Mouse (Mus musculus) megakaryocyte, embryonic 14.5 days (primary cell): ENCODE measurements around the gene Fbxo31. TPM values are rescaled to one million over a fixed set of nuclear protein-coding genes. Genes with fewer than 3 reads are reported as not detected.
A peak's percentile ranks its signal among the peaks of the same experiment; 100 is the strongest.

Experiments
- H3K27me3 ChIP-seq: replicated peaks from 2 replicates; pipeline ENCODE3; 2012; ENCODE audit warnings: inconsistent platforms
- H3K36me3 ChIP-seq: replicated peaks from 2 replicates; pipeline ENCODE3; 2012; ENCODE audit warnings: low read length, inconsistent platforms, mixed read lengths
- H3K4me1 ChIP-seq: 2 replicates; pipeline ENCODE4 v1.6.1; 2012; ENCODE audit warnings: inconsistent platforms
- H3K4me3 ChIP-seq: replicated peaks from 2 replicates; pipeline ENCODE3; 2012; ENCODE audit warnings: moderate library complexity, mild to moderate bottlenecking, inconsistent platforms
- H3K9me3 ChIP-seq: 2 replicates; pipeline ENCODE4 v1.6.1; 2012; ENCODE audit warnings: inconsistent platforms
- FLI1 ChIP-seq: IDR thresholded peaks from 2 replicates; pipeline ENCODE4 v1.6.1; 2012; ENCODE audit warnings: low read length, inconsistent platforms, mixed read lengths
- GATA1 ChIP-seq: IDR thresholded peaks from 3 replicates; pipeline ENCODE4 v1.6.1; 2012; ENCODE audit warnings: mixed read lengths, low read length, inconsistent platforms, borderline replicate concordance
- polyA plus RNA-seq: library from polyadenylated mRNA; stranded (reverse); fragments of >175 nt; gene quantifications from 2 replicates; pipeline ENCODE4 v1.2.3, GENCODE M21; 2012; ENCODE audit warnings: low replicate concordance; ENCODE audit not compliant: insufficient read depth

Fbxo31 gene
- polyA plus RNA-seq, 1 experiment: 31.2 TPM

- H3K9me3 ChIP-seq: no peaks in the 10 kb centered on the region
- peaks cover 39% of the 10 kb centered on the region for H3K36me3 ChIP-seq
- H3K4me3 ChIP-seq: peak within 1 kb of the TSS; percentile 98
- TF ChIP-seq GATA1 (no peak), FLI1 (no peak)
- H3K4me1 ChIP-seq: peaks cover 54% of the 10 kb centered on the region
- no peaks in the 10 kb centered on the region for H3K27me3 ChIP-seq
These were observed 11.9 kb upstream of the Fbxo31 start, which contains the start of gene Map1lc3b for GRCm38 (mm10) chr8:121590203-121591177. TSS of gene Map1lc3b (plus strand) at chr8:121590361.

GRCm38 (mm10) chr8:121589205-121589726 lies 10.7 kb upstream of the Fbxo31 start:
- no peak for TF ChIP-seq FLI1
- TF ChIP-seq GATA1: no peak
- Histone ChIP-seq H3K36me3 (peaks cover 28% of the 10 kb centered on the region), H3K9me3 (no peaks in the 10 kb centered on the region), H3K4me3 (peak overlapping the region; percentile 98), H3K27me3 (no peaks in the 10 kb centered on the region), H3K4me1 (peaks cover 56% of the 10 kb centered on the region)

GRCm38 (mm10) chr8:121588750-121589149 lies 10.1 kb upstream of the Fbxo31 start:
- H3K4me1 ChIP-seq: peaks cover 56% of the 10 kb centered on the region
- peaks cover 22% of the 10 kb centered on the region for H3K36me3 ChIP-seq
- TF ChIP-seq GATA1: no peak
- no peak for TF ChIP-seq FLI1
- H3K9me3 ChIP-seq: no peaks in the 10 kb centered on the region
- H3K4me3 ChIP-seq: peak overlapping the region; percentile 34
- H3K27me3 ChIP-seq: no peaks in the 10 kb centered on the region

- no peaks in the 10 kb centered on the region for H3K9me3 ChIP-seq
- H3K4me3 ChIP-seq: peak overlapping the region; percentile 96
- TF ChIP-seq FLI1 (peak; percentile 34; the same call in 1 of the 2 replicates), GATA1 (no peak)
- peaks cover 39% of the 10 kb centered on the region for H3K4me1 ChIP-seq
- H3K27me3 ChIP-seq: no peaks in the 10 kb centered on the region
- H3K36me3 ChIP-seq: no peaks in the 10 kb centered on the region
These were observed 6.7 kb upstream of the Fbxo31 start for GRCm38 (mm10) chr8:121585159-121585825.

GRCm38 (mm10) chr8:121584730-121585129 lies 6.1 kb upstream of the Fbxo31 start:
- Histone ChIP-seq H3K4me3 (peak overlapping the region; percentile 86), H3K27me3 (no peaks in the 10 kb centered on the region), H3K4me1 (peaks cover 39% of the 10 kb centered on the region), H3K9me3 (no peaks in the 10 kb centered on the region), H3K36me3 (no peaks in the 10 kb centered on the region)
- TF ChIP-seq FLI1: no peak
- no peak for TF ChIP-seq GATA1

GRCm38 (mm10) chr8:121583653-121584052 lies 5.0 kb upstream of the Fbxo31 start:
- peaks cover 37% of the 10 kb centered on the region for H3K4me1 ChIP-seq
- no peaks in the 10 kb centered on the region for H3K9me3 ChIP-seq
- H3K27me3 ChIP-seq: no peaks in the 10 kb centered on the region
- H3K4me3 ChIP-seq: no peak overlapping the region
- H3K36me3 ChIP-seq: no peaks in the 10 kb centered on the region
- no peak for TF ChIP-seq FLI1
- TF ChIP-seq GATA1: no peak

GRCm38 (mm10) chr8:121580465-121580864 lies 1.9 kb upstream of the Fbxo31 start:
- Histone ChIP-seq H3K27me3 (no peaks in the 10 kb centered on the region), H3K9me3 (no peaks in the 10 kb centered on the region), H3K4me3 (no peak overlapping the region), H3K36me3 (peaks cover 6% of the 10 kb centered on the region), H3K4me1 (peaks cover 60% of the 10 kb centered on the region)
- TF ChIP-seq GATA1 (no peak), FLI1 (no peak)

GRCm38 (mm10) chr8:121577751-121578675 lies 593 bp downstream of the Fbxo31 start:
- H3K27me3 ChIP-seq: no peaks in the 10 kb centered on the region
- peak overlapping the region; percentile 96 for H3K4me3 ChIP-seq
- no peaks in the 10 kb centered on the region for H3K9me3 ChIP-seq
- TF ChIP-seq FLI1: no peak
- no peak for TF ChIP-seq GATA1
- peaks cover 17% of the 10 kb centered on the region for H3K36me3 ChIP-seq
- H3K4me1 ChIP-seq: peaks cover 67% of the 10 kb centered on the region

GRCm38 (mm10) chr8:121575661-121576060 lies 2.9 kb downstream of the Fbxo31 start:
- Histone ChIP-seq H3K4me1 (peaks cover 90% of the 10 kb centered on the region), H3K9me3 (no peaks in the 10 kb centered on the region), H3K4me3 (no peak overlapping the region), H3K36me3 (peaks cover 31% of the 10 kb centered on the region), H3K27me3 (no peaks in the 10 kb centered on the region)
- TF ChIP-seq GATA1 (no peak), FLI1 (no peak)
